Mouse (Mus musculus) hindbrain, embryonic 16.5 days (tissue): ENCODE data around the gene Tax1bp3. TPM values are rescaled to one million over a fixed set of nuclear protein-coding genes. Genes with fewer than 3 reads are reported as not detected.

Experiments
- ATAC-seq: fragments of 200-750 bp; cut with Nextera tagmentation; 2 replicates; pipeline ENCODE4 v1.8.0; 2017; ENCODE audit warnings: moderate TSS enrichment, moderate library complexity
- H3K27ac ChIP-seq: fragments of 300-500 bp; sonication (generic); 2 replicates; pipeline ENCODE4 v1.5.1; 2014; ENCODE audit warnings: low read depth, mild to moderate bottlenecking, control low read depth, low read length, moderate library complexity
- H3K27me3 ChIP-seq: fragments of 300-500 bp; sonication (generic); replicated peaks from 2 replicates; pipeline ENCODE4 v1.6.1; 2014; ENCODE audit warnings: low read length; ENCODE audit not compliant: control insufficient read depth, insufficient read depth
- H3K36me3 ChIP-seq: fragments of 300-500 bp; sonication (generic); 2 replicates; pipeline ENCODE4 v1.6.1; 2014; ENCODE audit warnings: mild to moderate bottlenecking, low read length, moderate library complexity, mixed read lengths; ENCODE audit not compliant: control insufficient read depth, insufficient read depth
- H3K4me1 ChIP-seq: fragments of 300-500 bp; sonication (generic); 2 replicates; pipeline ENCODE4 v1.6.1; 2014; ENCODE audit warnings: low read depth, low read length; ENCODE audit not compliant: control insufficient read depth, insufficient read depth
- H3K4me2 ChIP-seq: fragments of 300-500 bp; sonication (generic); 2 replicates; pipeline ENCODE4 v1.6.1; 2014; ENCODE audit warnings: mild to moderate bottlenecking, low read length, control low read depth, moderate library complexity
- H3K4me3 ChIP-seq: fragments of 300-500 bp; sonication (generic); 2 replicates; pipeline ENCODE4 v1.5.1; 2014; ENCODE audit warnings: mild to moderate bottlenecking, low read length, control low read depth, moderate library complexity
- H3K9ac ChIP-seq: fragments of 300-500 bp; sonication (generic); 2 replicates; pipeline ENCODE4 v1.6.1; 2014; ENCODE audit warnings: low read depth, mild to moderate bottlenecking, control low read depth, low read length, moderate library complexity
- H3K9me3 ChIP-seq: fragments of 300-500 bp; sonication (generic); 2 replicates; pipeline ENCODE4 v1.6.1; 2014; ENCODE audit warnings: mild to moderate bottlenecking, low read length, moderate library complexity; ENCODE audit not compliant: control insufficient read depth
- WGBS: fragments of 180-500 bp; shearing (Covaris S2); extraction: QIAGEN DNeasy Blood & Tissue Kit; methylation state at CpG from one replicate; pipeline ENCODE4 v1.1.7; 2014; 5-methylcytosine and 5-hydroxymethylcytosine counted together
- polyA plus RNA-seq: library from polyadenylated mRNA; unstranded; fragments of >200 nt; fragmentation: Nextera tagmentation; extraction: Ambion mirVana; gene quantifications from 2 replicates; pipeline ENCODE4 v1.2.1, GENCODE M21; 2015

The Tax1bp3 gene
- polyA plus RNA-seq, 1 experiment from 2014 or later = 120 TPM

DNA sequence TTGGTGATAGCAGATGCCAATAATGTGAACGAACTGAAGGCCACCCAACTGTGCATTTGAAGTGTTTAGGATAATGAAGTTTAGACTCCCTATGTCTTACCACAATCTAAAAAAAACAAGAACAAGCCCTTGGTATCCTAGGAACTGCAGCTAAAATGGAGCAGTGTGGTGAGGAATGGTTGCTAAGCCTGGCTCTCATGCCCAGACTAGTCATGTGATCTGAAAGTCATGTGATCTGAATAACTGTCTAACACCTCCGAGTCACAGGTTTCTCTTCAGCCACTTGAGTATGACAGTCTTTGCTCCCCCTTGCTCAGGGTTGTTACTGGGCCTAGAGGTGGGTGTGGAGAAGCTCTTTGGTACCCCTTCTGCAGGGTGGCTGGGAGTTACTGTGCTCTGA is 55.6 kb downstream of the Tax1bp3 start:
- ATAC-seq = no peak
- H3K27ac ChIP-seq = no peak overlapping the region
- no peak overlapping the region for H3K9ac ChIP-seq
- H3K4me1 ChIP-seq = no peaks in the 10 kb centered on the region
- no peaks in the 10 kb centered on the region for H3K36me3 ChIP-seq
- 62% methylated on average over 2 of the region's 2 CpGs for WGBS
- H3K9me3 ChIP-seq = peaks cover 5% of the 10 kb centered on the region
- no peak overlapping the region for H3K4me3 ChIP-seq
- H3K27me3 ChIP-seq = no peaks in the 10 kb centered on the region
- H3K4me2 ChIP-seq = no peak overlapping the region

Other genes starting within 250 kb of the Tax1bp3 start
- gene Atp2a3, start 215.9 kb upstream of the Tax1bp3 start, polyA plus RNA-seq = 1.8 and 2.3 TPM in 2 replicates
- gene P2rx1, start 178.0 kb upstream of the Tax1bp3 start, polyA plus RNA-seq = 0.31 and 0.45 TPM in 2 replicates
- gene Camkk1, start 158.1 kb upstream of the Tax1bp3 start, polyA plus RNA-seq = 35.8 TPM in 2 replicates
- gene Ncbp3, start 129.3 kb upstream of the Tax1bp3 start, polyA plus RNA-seq = 8.3 and 9.2 TPM in 2 replicates
- gene Itgae, start 86.5 kb upstream of the Tax1bp3 start, polyA plus RNA-seq = 0.19 and 0.33 TPM in 2 replicates
- gene Haspin, start 38.8 kb upstream of the Tax1bp3 start, polyA plus RNA-seq = 2.5 and 3.3 TPM in 2 replicates
- gene P2rx5, start 16.7 kb upstream of the Tax1bp3 start, polyA plus RNA-seq = 0.39 and 0.60 TPM in 2 replicates
- gene Emc6, start within 50 bp of the Tax1bp3 start, polyA plus RNA-seq = 141 and 145 TPM in 2 replicates
- gene Ctns, start 22.0 kb downstream of the Tax1bp3 start, polyA plus RNA-seq = 17.4 and 21.5 TPM in 2 replicates
- gene Shpk, start 22.4 kb downstream of the Tax1bp3 start, polyA plus RNA-seq = 2.5 and 3.0 TPM in 2 replicates
- 0.31 and 0.40 TPM in 2 replicates for gene Trpv1, start 57.2 kb downstream of the Tax1bp3 start, polyA plus RNA-seq
- gene Trpv3, start 90.3 kb downstream of the Tax1bp3 start, polyA plus RNA-seq = 0.34 TPM in 2 replicates
- 2.7 and 4.6 TPM in 2 replicates for gene Aspa, start 152.5 kb downstream of the Tax1bp3 start, polyA plus RNA-seq
- gene Gm49340, start 152.7 kb downstream of the Tax1bp3 start, polyA plus RNA-seq = not detected in 2 replicates
- gene Spata22, start 152.7 kb downstream of the Tax1bp3 start, polyA plus RNA-seq = 0.12 and 0.20 TPM in 2 replicates
- not detected in 2 replicates for gene Olfr20, start 173.7 kb downstream of the Tax1bp3 start, polyA plus RNA-seq
- gene Olfr376, start 194.2 kb downstream of the Tax1bp3 start, polyA plus RNA-seq = not detected in 2 replicates
- gene Olfr1, start 222.5 kb downstream of the Tax1bp3 start, polyA plus RNA-seq = not detected in 2 replicates